Mouse (Mus musculus): ENCODE results near the gene Arhgap25. TPM values are rescaled to one million over a fixed set of nuclear protein-coding genes. Genes with fewer than 3 reads are reported as not detected.

Gene Arhgap25
- polyA plus RNA-seq, 1 experiment from 2014 or later: 2.6 TPM

GRCm38 (mm10) chr6:87468372-87468771 lies 64.7 kb downstream of the Arhgap25 start:
- Histone ChIP-seq H3K36me3 (ENCODE audit: control insufficient read depth, insufficient read depth, low read length) (no peaks in the 10 kb centered on the region), H3K27me3 (ENCODE audit: control insufficient read depth, insufficient read depth, low read length) (no peaks in the 10 kb centered on the region), H3K4me3 (ENCODE audit: low read depth, low read length) (no peak overlapping the region), H3K9me3 (ENCODE audit: control insufficient read depth, low read length) (no peaks in the 10 kb centered on the region), H3K4me2 (ENCODE audit: low read depth, severe bottlenecking) (no peak overlapping the region), H3K4me1 (ENCODE audit: control insufficient read depth, insufficient read depth, low read length) (no peaks in the 10 kb centered on the region), H3K9ac (ENCODE audit: low read length) (no peak overlapping the region), H3K27ac (replicated peaks; ENCODE audit: low read depth, low read length) (no peak overlapping the region)
- DNase-seq (ENCODE audit: low spot score): no peak
- 95% methylated on average over 10 of the region's 10 CpGs for WGBS
- ATAC-seq (ENCODE audit: insufficient number of reproducible peaks, low FRiP score, low TSS enrichment, low read depth): no peak

- Histone ChIP-seq H3K9me3 (ENCODE audit: control insufficient read depth, low read length) (no peaks in the 10 kb centered on the region), H3K27ac (replicated peaks; ENCODE audit: low read depth, low read length) (no peak overlapping the region), H3K4me1 (ENCODE audit: control insufficient read depth, insufficient read depth, low read length) (no peaks in the 10 kb centered on the region), H3K4me2 (ENCODE audit: low read depth, severe bottlenecking) (no peak overlapping the region), H3K27me3 (ENCODE audit: control insufficient read depth, insufficient read depth, low read length) (no peaks in the 10 kb centered on the region), H3K36me3 (ENCODE audit: control insufficient read depth, insufficient read depth, low read length) (no peaks in the 10 kb centered on the region), H3K9ac (ENCODE audit: low read length) (no peak overlapping the region), H3K4me3 (ENCODE audit: low read depth, low read length) (no peak overlapping the region)
- WGBS: 97% methylated on average over 1 of the region's 1 CpGs
- DNase-seq (ENCODE audit: low spot score) (no peak), ATAC-seq (ENCODE audit: insufficient number of reproducible peaks, low FRiP score, low TSS enrichment, low read depth) (no peak)
Measured at GRCm38 (mm10) chr6:87467373-87467772, 65.7 kb downstream of the Arhgap25 start.

- H3K27ac ChIP-seq (replicated peaks; ENCODE audit: low read depth, low read length): no peak overlapping the region
- 8% methylated on average over 12 of the region's 12 CpGs for WGBS
- no peaks in the 10 kb centered on the region for H3K36me3 ChIP-seq (ENCODE audit: control insufficient read depth, insufficient read depth, low read length)
- no peak overlapping the region for H3K4me3 ChIP-seq (ENCODE audit: low read depth, low read length)
- no peak overlapping the region; the same call in 1 of the 2 replicates for H3K4me2 ChIP-seq (ENCODE audit: low read depth, severe bottlenecking)
- ATAC-seq (ENCODE audit: insufficient number of reproducible peaks, low FRiP score, low TSS enrichment, low read depth): no peak
- no peaks in the 10 kb centered on the region for H3K9me3 ChIP-seq (ENCODE audit: control insufficient read depth, low read length)
- no peaks in the 10 kb centered on the region for H3K4me1 ChIP-seq (ENCODE audit: control insufficient read depth, insufficient read depth, low read length)
- H3K9ac ChIP-seq (ENCODE audit: low read length): no peak overlapping the region
- peak; percentile 88 for DNase-seq (ENCODE audit: low spot score)
- no peaks in the 10 kb centered on the region for H3K27me3 ChIP-seq (ENCODE audit: control insufficient read depth, insufficient read depth, low read length)
Measured at GRCm38 (mm10) chr6:87466221-87466620, 66.8 kb downstream of the Arhgap25 start.

- ATAC-seq (ENCODE audit: insufficient number of reproducible peaks, low FRiP score, low TSS enrichment, low read depth) (no peak), DNase-seq (ENCODE audit: low spot score) (no peak)
- Histone ChIP-seq H3K9ac (ENCODE audit: low read length) (no peak overlapping the region), H3K27ac (replicated peaks; ENCODE audit: low read depth, low read length) (no peak overlapping the region), H3K27me3 (ENCODE audit: control insufficient read depth, insufficient read depth, low read length) (no peaks in the 10 kb centered on the region), H3K4me2 (ENCODE audit: low read depth, severe bottlenecking) (no peak overlapping the region), H3K4me3 (ENCODE audit: low read depth, low read length) (no peak overlapping the region), H3K36me3 (ENCODE audit: control insufficient read depth, insufficient read depth, low read length) (no peaks in the 10 kb centered on the region), H3K9me3 (ENCODE audit: control insufficient read depth, low read length) (no peaks in the 10 kb centered on the region), H3K4me1 (ENCODE audit: control insufficient read depth, insufficient read depth, low read length) (no peaks in the 10 kb centered on the region)
- 83% methylated on average over 6 of the region's 6 CpGs for WGBS
Measured at GRCm38 (mm10) chr6:87455507-87455906, 77.6 kb downstream of the Arhgap25 start.

GRCm38 (mm10) chr6:87451771-87452170 lies 81.3 kb downstream of the Arhgap25 start:
- Histone ChIP-seq H3K4me3 (ENCODE audit: low read depth, low read length) (no peak overlapping the region), H3K9me3 (ENCODE audit: control insufficient read depth, low read length) (no peaks in the 10 kb centered on the region), H3K9ac (ENCODE audit: low read length) (no peak overlapping the region), H3K4me2 (ENCODE audit: low read depth, severe bottlenecking) (no peak overlapping the region), H3K27me3 (ENCODE audit: control insufficient read depth, insufficient read depth, low read length) (no peaks in the 10 kb centered on the region), H3K4me1 (ENCODE audit: control insufficient read depth, insufficient read depth, low read length) (no peaks in the 10 kb centered on the region), H3K27ac (replicated peaks; ENCODE audit: low read depth, low read length) (no peak overlapping the region), H3K36me3 (ENCODE audit: control insufficient read depth, insufficient read depth, low read length) (no peaks in the 10 kb centered on the region)
- ATAC-seq (ENCODE audit: insufficient number of reproducible peaks, low FRiP score, low TSS enrichment, low read depth) (no peak), DNase-seq (ENCODE audit: low spot score) (no peak)
- 66% methylated on average over 3 of the region's 3 CpGs for WGBS

GRCm38 (mm10) chr6:87451016-87451415 lies 82.0 kb downstream of the Arhgap25 start:
- no peak for DNase-seq (ENCODE audit: low spot score)
- no peaks in the 10 kb centered on the region for H3K4me1 ChIP-seq (ENCODE audit: control insufficient read depth, insufficient read depth, low read length)
- H3K4me2 ChIP-seq (ENCODE audit: low read depth, severe bottlenecking): no peak overlapping the region
- H3K9ac ChIP-seq (ENCODE audit: low read length): no peak overlapping the region
- 73% methylated on average over 3 of the region's 3 CpGs for WGBS
- no peak overlapping the region for H3K27ac ChIP-seq (replicated peaks; ENCODE audit: low read depth, low read length)
- no peaks in the 10 kb centered on the region for H3K9me3 ChIP-seq (ENCODE audit: control insufficient read depth, low read length)
- no peak for ATAC-seq (ENCODE audit: insufficient number of reproducible peaks, low FRiP score, low TSS enrichment, low read depth)
- no peaks in the 10 kb centered on the region for H3K27me3 ChIP-seq (ENCODE audit: control insufficient read depth, insufficient read depth, low read length)
- H3K4me3 ChIP-seq (ENCODE audit: low read depth, low read length): no peak overlapping the region
- no peaks in the 10 kb centered on the region for H3K36me3 ChIP-seq (ENCODE audit: control insufficient read depth, insufficient read depth, low read length)

GRCm38 (mm10) chr6:87449534-87449933 lies 83.5 kb downstream of the Arhgap25 start:
- DNase-seq (ENCODE audit: low spot score): no peak
- Histone ChIP-seq H3K4me3 (ENCODE audit: low read depth, low read length) (no peak overlapping the region), H3K4me2 (ENCODE audit: low read depth, severe bottlenecking) (no peak overlapping the region), H3K9me3 (ENCODE audit: control insufficient read depth, low read length) (no peaks in the 10 kb centered on the region), H3K36me3 (ENCODE audit: control insufficient read depth, insufficient read depth, low read length) (no peaks in the 10 kb centered on the region), H3K4me1 (ENCODE audit: control insufficient read depth, insufficient read depth, low read length) (no peaks in the 10 kb centered on the region), H3K27me3 (ENCODE audit: control insufficient read depth, insufficient read depth, low read length) (no peaks in the 10 kb centered on the region), H3K27ac (replicated peaks; ENCODE audit: low read depth, low read length) (no peak overlapping the region), H3K9ac (ENCODE audit: low read length) (no peak overlapping the region)
- no peak for ATAC-seq (ENCODE audit: insufficient number of reproducible peaks, low FRiP score, low TSS enrichment, low read depth)
- WGBS: 87% methylated on average over 3 of the region's 3 CpGs

GRCm38 (mm10) chr6:87447217-87447616 lies 85.8 kb downstream of the Arhgap25 start:
- Histone ChIP-seq H3K27me3 (ENCODE audit: control insufficient read depth, insufficient read depth, low read length) (no peaks in the 10 kb centered on the region), H3K36me3 (ENCODE audit: control insufficient read depth, insufficient read depth, low read length) (no peaks in the 10 kb centered on the region), H3K9ac (ENCODE audit: low read length) (no peak overlapping the region), H3K4me3 (ENCODE audit: low read depth, low read length) (no peak overlapping the region), H3K27ac (replicated peaks; ENCODE audit: low read depth, low read length) (no peak overlapping the region), H3K4me2 (ENCODE audit: low read depth, severe bottlenecking) (no peak overlapping the region), H3K4me1 (ENCODE audit: control insufficient read depth, insufficient read depth, low read length) (no peaks in the 10 kb centered on the region), H3K9me3 (ENCODE audit: control insufficient read depth, low read length) (no peaks in the 10 kb centered on the region)
- 91% methylated on average over 4 of the region's 4 CpGs for WGBS
- no peak for ATAC-seq (ENCODE audit: insufficient number of reproducible peaks, low FRiP score, low TSS enrichment, low read depth)
- no peak for DNase-seq (ENCODE audit: low spot score)

- no peaks in the 10 kb centered on the region for H3K9me3 ChIP-seq (ENCODE audit: control insufficient read depth, low read length)
- ATAC-seq (ENCODE audit: insufficient number of reproducible peaks, low FRiP score, low TSS enrichment, low read depth) (no peak), DNase-seq (ENCODE audit: low spot score) (no peak)
- WGBS: 84% methylated on average over 7 of the region's 7 CpGs
- H3K4me3 ChIP-seq (ENCODE audit: low read depth, low read length): no peak overlapping the region
- H3K36me3 ChIP-seq (ENCODE audit: control insufficient read depth, insufficient read depth, low read length): no peaks in the 10 kb centered on the region
- H3K4me1 ChIP-seq (ENCODE audit: control insufficient read depth, insufficient read depth, low read length): no peaks in the 10 kb centered on the region
- no peak overlapping the region for H3K4me2 ChIP-seq (ENCODE audit: low read depth, severe bottlenecking)
- no peaks in the 10 kb centered on the region for H3K27me3 ChIP-seq (ENCODE audit: control insufficient read depth, insufficient read depth, low read length)
- H3K27ac ChIP-seq (replicated peaks; ENCODE audit: low read depth, low read length): no peak overlapping the region
- no peak overlapping the region for H3K9ac ChIP-seq (ENCODE audit: low read length)
Measured at GRCm38 (mm10) chr6:87445222-87445621, 87.8 kb downstream of the Arhgap25 start.

All from limb, embryonic 11.5 days (tissue).